In genomic region chr11:32149605-32150004, GRCm38 (mm10) we compare ENCODE assay signal across 17 mouse cellular contexts. TPM values are rescaled to one million over a fixed set of nuclear protein-coding genes. Genes with fewer than 3 reads are reported as not detected.
"Had no signal": no experiment of that assay in that cellular context is flagged by ENCODE, and none has a peak within 500 bp of the region (broad histone marks: within the 10 kb centered on the region; RNA-seq: fewer than 3 reads in every experiment).

No protein-coding gene starts in this region.

- H3K4me2 ChIP-seq: kidney, embryonic 15.5 days; limb, embryonic 13.5 days; liver, embryonic 15.5 days; midbrain, embryonic 15.5 days had no signal

- ATAC-seq: lung, postnatal 0 days; midbrain, embryonic 15.5 days had no signal

- H3K4me3 ChIP-seq: kidney, embryonic 15.5 days; limb, embryonic 13.5 days; liver, embryonic 15.5 days; midbrain, embryonic 15.5 days had no signal

- H3K9me3 ChIP-seq: kidney, embryonic 15.5 days; limb, embryonic 13.5 days; liver, embryonic 15.5 days; midbrain, embryonic 15.5 days had no signal

- H3K4me1 ChIP-seq: kidney, embryonic 15.5 days; limb, embryonic 13.5 days; liver, embryonic 15.5 days; midbrain, embryonic 15.5 days had no signal

- H3K27me3 ChIP-seq: kidney, embryonic 15.5 days; limb, embryonic 13.5 days; liver, embryonic 15.5 days; midbrain, embryonic 15.5 days had no signal

- H3K36me3 ChIP-seq: kidney, embryonic 15.5 days; limb, embryonic 13.5 days; liver, embryonic 15.5 days; midbrain, embryonic 15.5 days had no signal

- H3K27ac ChIP-seq: kidney, embryonic 15.5 days; limb, embryonic 13.5 days; liver, embryonic 15.5 days; midbrain, embryonic 15.5 days had no signal

- DNase-seq: kidney, adult 11 months; kidney, postnatal 14 days; layer of hippocampus, adult 9-11 months; layer of hippocampus, postnatal 36 days; lung, adult 2 months; lung, postnatal 36 days; right cerebral cortex, postnatal 4 days; spleen, adult 18-20 months; thymus, adult 18-20 months; thymus, postnatal 14 days had no signal

- H3K9ac ChIP-seq: kidney, embryonic 15.5 days; limb, embryonic 13.5 days; liver, embryonic 15.5 days; midbrain, embryonic 15.5 days had no signal

RNA-seq across cellular contexts. Expression of gene Il9r, which starts 50.5 kb away (rescaled TPM):
- total RNA-seq: layer of hippocampus, postnatal 36 days; left cerebral cortex, postnatal 36 days; liver, adult 2 months had no signal
- polyA plus RNA-seq: kidney, embryonic 15.5 days; midbrain, embryonic 15.5 days had no signal
